Mouse (Mus musculus) cerebellum, postnatal 36 days (tissue): Measurements from ENCODE around the gene Fgd4.
"Not testable (repeated sequence)": the region's sequence is repeated elsewhere in the genome, so short reads cannot be mapped to it uniquely, and the experiment has no call there.

ENCODE experiments used
- DNase-seq, 2 experiments: peaks; one replicate each; pipeline ENCODE4 v3.0.0; 2021 to 2022; ENCODE audit warnings: mixed read lengths in 2 of 2

Fgd4 gene

DNA sequence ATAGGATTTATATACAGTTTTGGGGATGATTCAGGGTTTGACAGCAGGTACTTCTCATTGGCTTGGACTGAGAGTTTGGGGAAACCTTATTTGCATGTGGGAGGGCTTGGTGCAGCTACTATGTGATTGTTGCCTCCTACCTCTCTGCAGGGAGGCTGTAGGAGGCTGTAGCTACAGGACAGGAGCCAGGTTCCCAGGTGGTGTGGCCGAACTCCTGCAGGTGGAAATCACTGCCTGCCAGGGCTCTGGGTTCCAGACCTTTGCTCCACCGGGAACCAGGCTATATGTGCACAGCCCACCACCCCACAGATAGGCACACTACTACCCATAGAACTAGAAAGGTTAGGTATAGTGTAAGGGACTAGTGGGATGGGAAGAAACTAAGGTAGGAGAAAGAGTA, 61.0 kb downstream of the Fgd4 start:
- DNase-seq: peak; percentile 56 to 62

DNA sequence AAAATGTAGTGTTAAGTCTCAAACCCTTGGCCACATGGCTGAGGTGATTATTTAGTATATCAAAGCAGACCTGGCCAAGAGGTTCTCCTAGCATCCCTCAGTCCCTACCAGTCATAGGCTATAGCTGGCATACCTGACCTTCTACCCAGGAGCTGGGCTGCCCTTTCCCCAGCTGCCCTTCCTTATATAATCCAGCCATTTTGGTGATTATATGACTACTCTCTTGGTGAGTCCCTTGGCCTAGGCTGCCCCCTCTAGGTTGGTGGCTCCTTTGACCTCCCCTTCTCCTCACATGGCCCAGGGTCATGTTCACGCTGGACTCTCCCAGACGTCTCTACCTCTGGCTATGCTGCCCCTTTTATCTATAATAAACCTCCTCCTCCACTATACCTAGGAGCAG, 65.1 kb downstream of the Fgd4 start:
- peak in 1 of 2 experiments; percentile 4 for DNase-seq

DNA sequence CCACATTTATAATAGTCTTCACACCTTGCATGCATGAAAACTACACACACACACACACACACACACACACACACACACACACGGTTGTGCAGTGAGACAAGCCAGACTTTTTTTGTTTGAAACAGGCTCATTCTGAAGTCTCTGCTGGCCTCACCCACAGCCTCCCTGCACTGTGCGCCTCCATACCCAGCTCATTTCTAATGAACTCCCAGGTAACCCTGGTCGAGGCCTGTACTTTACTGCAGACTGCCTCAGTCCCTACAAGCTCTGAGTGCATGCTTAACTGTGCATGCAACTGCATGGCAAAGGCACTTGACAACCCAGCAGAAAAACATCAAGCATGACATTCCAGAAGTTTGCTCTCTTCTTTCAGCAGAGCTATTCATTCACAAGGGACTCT, 72.3 kb downstream of the Fgd4 start:
- no peak for DNase-seq

DNA sequence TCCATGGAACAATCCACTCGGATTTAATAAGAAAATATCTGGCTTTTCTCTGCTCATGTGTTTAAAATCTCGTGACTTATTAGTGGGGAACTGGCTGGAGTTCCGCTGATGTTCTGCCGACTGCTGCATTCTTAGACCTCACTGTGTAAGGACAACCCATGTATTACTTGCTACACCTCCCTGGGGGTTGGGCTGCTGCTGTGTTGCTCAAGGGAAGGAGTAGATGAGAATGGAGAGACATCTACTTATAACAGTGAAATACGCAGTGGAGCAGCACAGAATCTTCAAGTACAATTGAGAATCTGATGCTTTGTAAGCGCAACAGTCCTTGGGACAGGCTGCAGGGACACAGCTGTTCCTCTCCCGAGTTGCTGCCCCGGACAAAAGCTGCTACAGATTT, 73.1 kb downstream of the Fgd4 start:
- no peak for DNase-seq

DNA sequence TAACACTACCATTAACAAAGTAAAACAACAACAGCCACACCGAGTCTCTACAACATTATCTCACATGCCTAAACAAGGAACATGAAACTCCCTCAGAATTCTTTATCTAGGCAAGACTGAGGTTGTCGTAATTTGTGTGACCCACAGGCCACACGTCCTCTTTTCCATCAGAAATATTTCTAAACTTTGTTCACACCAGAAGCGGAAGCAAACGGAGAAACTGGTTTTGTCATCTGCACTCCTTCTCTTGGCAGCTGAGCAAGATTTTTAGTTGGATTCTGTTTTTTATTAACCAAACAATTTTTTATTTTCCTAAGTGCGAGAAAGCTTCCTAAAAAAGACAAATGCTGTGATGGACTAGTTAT, 73.6 kb downstream of the Fgd4 start:
- DNase-seq: no peak

DNA sequence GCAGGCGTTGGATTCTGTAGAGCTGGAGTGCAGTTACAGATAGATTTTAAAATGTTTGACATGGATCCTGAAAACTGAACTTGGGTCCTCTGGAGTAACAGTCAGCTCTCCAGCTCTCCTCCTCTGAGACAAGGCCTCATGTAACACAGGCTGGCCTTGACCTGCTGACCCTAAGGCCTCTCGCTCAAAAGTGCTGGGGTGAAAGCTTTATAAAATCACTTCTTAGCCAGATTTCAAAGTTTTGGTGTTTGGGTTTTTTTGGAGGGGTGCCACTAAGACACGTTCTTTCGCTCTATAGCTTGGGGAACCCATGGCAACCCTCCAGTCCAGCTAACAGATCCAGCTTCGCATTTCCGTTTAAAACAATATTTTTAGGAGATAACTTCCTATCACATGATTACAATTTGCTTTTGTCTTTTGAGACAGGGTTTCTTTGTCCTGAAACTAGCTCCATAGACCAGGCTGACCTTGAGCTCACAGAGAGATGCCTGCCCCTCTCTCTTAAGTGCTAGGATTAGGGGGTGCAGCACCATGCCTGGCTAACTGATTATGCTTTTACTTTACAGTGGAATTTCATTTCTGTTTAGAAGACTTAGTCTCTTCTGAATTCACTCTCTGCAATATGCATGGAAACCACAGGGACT, 74.1 kb downstream of the Fgd4 start:
- no peak for DNase-seq

DNA sequence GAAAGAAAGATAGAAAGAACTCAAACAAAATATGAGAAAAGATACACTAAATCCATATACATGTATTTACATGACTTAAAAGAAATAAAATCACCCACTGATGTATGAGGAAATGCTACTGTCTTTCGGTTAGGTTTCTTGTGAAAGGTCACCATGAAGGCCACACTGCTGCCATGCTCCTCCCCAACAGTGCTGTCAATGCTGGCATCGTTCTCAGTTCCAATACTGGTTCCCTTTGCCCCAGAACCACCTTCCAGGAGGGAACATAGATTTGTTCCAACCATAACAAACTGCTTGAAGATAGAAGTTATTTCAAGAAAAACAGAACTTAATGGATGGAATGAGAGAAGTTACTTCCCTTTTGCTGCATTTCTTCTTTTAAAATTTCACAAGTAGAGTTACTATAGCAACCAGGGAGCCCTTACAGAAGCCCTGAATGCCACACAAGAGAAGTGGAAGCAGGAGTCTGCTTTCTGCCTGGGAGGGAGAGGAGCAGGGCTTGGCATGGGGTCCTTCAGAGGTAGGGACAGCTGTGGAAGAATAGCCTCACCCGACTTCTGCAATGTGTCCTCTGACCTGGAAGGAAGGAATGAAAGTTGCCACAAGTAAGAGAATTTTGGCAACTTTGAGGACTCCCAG, 75.0 kb downstream of the Fgd4 start:
- DNase-seq: no peak

DNA sequence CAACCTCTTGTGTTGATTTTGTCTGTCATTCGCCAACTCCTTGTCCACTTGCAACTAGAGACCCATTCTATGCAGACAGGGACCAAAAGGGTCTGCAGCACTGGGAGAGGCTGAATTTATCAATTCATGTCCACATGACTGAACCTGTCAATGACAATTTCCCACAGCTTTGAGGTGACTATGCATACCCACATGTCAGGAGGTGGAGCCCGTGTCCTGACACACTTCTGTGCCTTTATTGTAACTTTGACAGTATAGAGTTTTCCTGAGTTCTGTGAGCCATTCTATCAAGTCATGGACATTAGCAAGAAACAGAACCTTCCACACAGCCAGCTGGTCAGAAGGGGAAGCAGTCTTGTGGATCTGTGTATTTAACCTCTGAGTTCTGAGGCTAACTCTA, 76.7 kb downstream of the Fgd4 start:
- no peak for DNase-seq

DNA sequence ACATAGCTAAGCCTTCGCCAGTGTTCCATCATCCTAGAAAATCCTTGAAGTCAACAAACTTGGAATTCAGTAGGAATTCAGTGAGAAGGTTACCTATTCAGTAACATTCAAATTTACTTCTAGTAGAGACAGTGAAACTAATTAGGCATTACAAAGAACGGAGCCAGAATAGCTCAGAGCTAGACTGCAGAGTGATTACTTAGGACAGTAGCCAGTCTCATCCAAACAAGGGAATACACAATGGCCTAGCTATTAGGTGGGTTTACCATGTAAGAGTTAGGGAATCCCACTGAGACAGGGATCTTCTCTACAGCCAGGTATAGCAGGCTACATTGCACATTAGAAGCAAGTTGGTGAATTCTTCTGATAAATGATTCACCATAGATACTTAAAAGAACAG, 77.5 kb downstream of the Fgd4 start:
- DNase-seq: not testable (repeated sequence)

DNA sequence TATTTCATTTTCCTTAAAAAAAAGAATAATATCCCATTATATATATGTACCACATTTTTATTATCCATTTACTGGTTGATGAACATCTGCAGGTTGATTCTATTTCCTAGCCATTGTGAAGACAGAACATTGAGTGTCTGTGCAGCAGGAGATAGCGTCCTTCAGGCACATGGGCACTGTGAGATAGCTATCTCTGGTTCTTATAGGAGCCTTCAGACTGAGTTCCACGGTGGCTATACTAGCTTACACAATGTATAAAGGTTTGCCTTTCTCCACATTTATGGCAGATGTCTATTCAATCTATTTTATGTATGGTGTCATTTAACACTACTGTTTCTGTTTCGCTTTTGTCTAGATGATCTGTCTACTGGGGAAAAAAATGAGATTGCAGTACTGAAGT, 98.9 kb downstream of the Fgd4 start:
- DNase-seq: no peak

DNA sequence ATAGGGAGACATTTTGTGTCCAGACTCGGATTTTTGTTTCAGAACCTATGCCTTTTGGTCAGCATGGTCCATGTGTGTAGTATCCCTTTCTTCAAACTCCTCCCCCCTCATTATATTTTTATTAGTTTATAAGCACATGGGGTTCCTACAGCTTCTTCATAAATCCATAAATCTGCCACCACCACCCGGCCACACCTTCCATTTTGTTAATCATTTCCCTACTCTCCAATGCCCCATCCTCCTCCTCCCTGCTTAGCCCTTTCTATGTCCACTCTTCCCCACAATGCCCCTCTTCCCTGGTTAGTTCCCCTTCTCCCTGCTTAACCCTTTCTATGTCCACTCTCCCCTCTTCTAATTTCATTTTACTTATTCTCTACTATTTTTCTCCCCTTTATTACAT, 99.4 kb downstream of the Fgd4 start:
- DNase-seq: no peak

DNA sequence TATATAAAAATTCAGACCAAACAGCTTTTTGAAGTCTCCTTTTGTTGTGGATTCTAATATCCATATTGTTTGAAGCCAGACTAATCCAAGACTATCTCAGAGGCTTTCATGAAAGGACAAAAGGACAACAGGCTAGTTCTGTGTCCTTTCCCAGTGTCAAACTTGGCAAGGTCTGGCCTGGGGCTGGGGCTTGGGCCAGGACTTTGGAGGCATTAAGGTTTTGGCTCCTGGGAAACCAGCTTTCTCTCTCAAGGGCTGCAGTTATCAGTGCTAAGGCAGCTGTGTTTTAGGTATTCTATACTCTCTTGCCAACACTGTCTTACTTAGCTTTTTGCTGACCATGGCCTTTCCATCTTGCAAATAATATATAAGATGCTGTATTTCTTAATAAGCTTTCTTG, 101.6 kb downstream of the Fgd4 start:
- peak; percentile 53 to 58 for DNase-seq

DNA sequence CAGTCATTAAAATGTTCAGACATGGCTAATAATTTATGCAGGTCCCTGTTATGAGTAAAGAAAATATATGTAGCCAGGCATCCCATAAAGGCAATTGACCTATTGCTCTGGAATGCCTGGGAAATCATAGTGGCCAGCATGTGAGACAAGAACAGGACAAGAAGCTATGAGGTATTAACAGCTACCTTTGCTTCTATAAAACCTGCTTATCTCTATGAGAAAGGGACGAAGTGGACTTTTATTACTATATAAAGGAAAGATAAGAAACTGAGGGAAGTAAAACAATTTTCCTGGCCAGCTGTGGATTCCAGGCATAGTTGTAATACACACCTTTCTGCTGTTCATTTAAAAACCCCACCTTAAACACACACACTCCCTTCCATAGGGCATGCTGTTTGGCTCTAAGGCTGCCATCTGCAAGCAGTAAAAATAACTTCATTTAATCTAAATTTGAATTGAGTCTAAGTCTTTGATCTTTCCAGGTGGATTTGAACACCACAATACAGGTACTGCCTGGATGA, 114.8 kb downstream of the Fgd4 start:
- DNase-seq: no peak

DNA sequence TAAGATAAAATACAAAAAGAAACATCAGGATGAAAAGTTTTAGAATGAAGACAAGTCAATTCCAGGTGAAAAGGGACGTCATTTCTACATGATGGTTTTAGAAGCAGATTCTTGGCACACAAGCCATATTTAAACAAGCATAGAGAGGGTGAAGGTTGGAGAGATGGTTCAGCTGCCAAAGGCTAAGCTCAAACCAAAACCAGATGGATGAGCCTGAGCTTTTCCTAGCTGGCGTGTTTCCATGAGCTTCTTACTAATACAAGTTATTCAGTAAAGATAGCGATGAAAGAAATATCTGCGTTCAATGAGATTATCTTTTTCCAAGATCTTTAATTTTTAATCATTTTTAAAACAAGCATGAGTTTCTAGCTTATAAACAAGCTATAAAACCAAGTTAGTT, 115.7 kb downstream of the Fgd4 start:
- peak; percentile 38 to 53 for DNase-seq

DNA sequence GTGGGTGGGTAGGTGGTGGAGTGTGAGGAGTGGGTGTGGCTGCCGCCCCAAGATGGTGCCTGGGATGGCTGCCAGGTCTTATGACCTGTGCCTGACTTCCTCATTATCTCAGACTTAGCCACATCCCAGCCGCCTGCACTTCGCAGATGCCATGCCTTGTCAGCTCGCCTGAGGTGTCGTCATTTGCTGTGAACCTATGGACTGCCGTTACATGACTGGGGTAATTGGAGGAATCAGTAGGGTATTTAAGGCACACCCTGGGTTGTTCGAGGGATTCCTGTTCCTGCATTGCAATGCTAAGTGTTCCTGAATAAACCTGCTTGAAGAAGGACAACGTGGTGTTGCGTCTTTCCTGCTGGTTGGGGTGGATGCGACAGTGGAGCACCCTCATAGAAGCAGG, 126.9 kb downstream of the Fgd4 start:
- not testable (repeated sequence) for DNase-seq

DNA sequence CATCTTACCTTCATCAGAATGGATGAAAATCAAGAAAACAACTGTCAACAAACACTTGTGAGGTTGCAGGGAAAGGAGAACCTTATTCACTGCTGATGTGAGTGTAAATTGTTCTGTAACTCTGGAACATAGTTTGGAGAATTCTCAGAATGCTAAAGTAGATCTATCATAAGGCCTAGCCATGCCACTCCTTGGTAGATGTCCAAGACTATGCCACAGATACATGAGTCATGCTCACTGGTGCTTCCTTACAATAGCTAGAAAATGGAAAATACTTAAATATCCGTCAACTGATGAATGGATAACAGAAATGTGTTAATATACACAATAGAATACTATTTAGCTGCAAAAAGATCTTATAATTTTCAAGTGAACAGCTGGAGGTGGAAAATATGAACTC, 150.3 kb downstream of the Fgd4 start:
- DNase-seq: no peak

DNA sequence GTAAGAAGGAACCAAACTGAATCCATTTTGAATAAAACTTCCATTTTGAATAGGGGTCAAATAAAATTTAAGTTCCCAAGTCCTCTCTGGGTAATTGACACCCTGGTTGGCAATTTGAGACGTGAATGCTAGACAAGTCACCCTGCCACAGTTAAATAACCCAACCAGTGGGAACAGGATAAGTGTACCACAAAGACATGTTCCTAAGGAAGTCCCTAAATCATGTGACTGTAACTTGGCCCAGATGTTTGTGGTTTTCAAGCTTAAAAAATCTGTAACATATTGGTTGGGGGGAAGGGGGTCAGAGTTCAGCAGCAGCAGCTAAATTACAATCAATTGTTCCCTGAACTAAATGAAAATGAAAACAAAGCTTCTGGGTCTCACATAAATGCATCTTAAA, 161.9 kb downstream of the Fgd4 start:
- no peak for DNase-seq

DNA sequence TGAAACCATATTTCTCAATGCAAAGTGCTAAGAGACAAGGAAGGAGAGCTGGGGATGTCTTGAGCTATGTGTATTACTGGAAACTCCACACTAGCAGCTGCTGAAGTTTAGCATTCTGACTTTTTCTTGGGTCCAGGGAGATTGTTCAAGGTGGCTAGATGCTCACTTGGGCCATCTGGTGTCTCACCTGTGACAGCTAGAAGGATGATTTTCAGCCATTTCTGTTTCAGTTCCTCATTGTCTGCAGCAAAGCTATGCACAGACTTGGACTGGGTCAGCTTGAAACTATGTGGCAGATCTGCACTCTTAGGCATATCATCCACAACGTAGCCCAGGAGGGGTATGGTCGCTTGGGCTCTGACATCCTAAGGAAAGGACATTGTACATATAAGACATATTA, 177.9 kb downstream of the Fgd4 start:
- DNase-seq: no peak

DNA sequence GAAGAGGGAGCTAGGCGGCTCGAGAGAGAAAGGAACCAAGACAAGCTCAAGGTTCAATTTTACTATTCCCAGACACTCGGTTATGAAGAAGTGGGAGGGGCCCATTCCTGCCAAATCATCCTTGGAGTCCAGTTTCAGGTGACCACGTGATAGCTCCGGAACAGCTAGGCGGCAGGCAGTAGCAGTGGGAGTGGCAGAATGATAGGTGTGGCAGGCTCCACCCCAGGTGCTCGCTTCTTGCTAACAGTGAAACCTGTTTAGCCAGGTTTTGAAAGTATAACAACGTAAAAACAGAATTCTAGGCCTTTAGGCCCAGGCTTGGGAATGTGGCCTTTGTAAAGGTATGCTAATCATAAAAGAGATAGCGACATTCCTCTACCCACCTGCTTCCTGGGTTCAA, 233.1 kb downstream of the Fgd4 start:
- not testable (repeated sequence) for DNase-seq
